Mouse (Mus musculus) hindbrain, embryonic 11.5 days (tissue): ENCODE data around the gene Ppfibp2. TPM values are rescaled to one million over a fixed set of nuclear protein-coding genes. Genes with fewer than 3 reads are reported as not detected.

Experiments
- ATAC-seq: fragments of 200-750 bp; cut with Nextera tagmentation; 2 replicates; pipeline ENCODE4 v1.8.0; 2017; ENCODE audit warnings: mild to moderate bottlenecking, moderate TSS enrichment, moderate library complexity; ENCODE audit not compliant: low FRiP score
- DNase-seq: peaks from one replicate; pipeline ENCODE4 v3.0.0-alpha.2; 2015; ENCODE audit warnings: low spot score
- H3K27ac ChIP-seq: fragments of 300-500 bp; sonication (generic); 2 replicates; pipeline ENCODE4 v1.5.1; 2014; ENCODE audit warnings: mild to moderate bottlenecking, low read depth, low read length
- H3K27me3 ChIP-seq: fragments of 300-500 bp; sonication (generic); 2 replicates; pipeline ENCODE4 v1.6.1; 2014; ENCODE audit warnings: mild to moderate bottlenecking, low read length, moderate library complexity, mixed read lengths; ENCODE audit not compliant: control insufficient read depth, insufficient read depth
- H3K36me3 ChIP-seq: fragments of 300-500 bp; sonication (generic); 2 replicates; pipeline ENCODE4 v1.6.1; 2014; ENCODE audit warnings: mild to moderate bottlenecking, low read length, moderate library complexity, mixed read lengths; ENCODE audit not compliant: control insufficient read depth, insufficient read depth
- H3K4me1 ChIP-seq: fragments of 300-500 bp; sonication (generic); replicated peaks from 2 replicates; pipeline ENCODE4 v1.6.1; 2014; ENCODE audit warnings: low read length, mixed read lengths; ENCODE audit not compliant: control insufficient read depth, insufficient read depth
- H3K4me2 ChIP-seq: fragments of 300-500 bp; sonication (generic); replicated peaks from 2 replicates; pipeline ENCODE4 v1.6.1; 2014; ENCODE audit warnings: mild to moderate bottlenecking, low read depth, low read length
- H3K4me3 ChIP-seq: fragments of 300-500 bp; sonication (generic); 2 replicates; pipeline ENCODE4 v1.5.1; 2014; ENCODE audit warnings: low read depth, low read length
- H3K9ac ChIP-seq: fragments of 300-500 bp; sonication (generic); 2 replicates; pipeline ENCODE4 v1.6.1; 2014; ENCODE audit warnings: low read depth, low read length
- H3K9me3 ChIP-seq: fragments of 300-500 bp; sonication (generic); 2 replicates; pipeline ENCODE4 v1.6.1; 2016; ENCODE audit warnings: low read length; ENCODE audit not compliant: control insufficient read depth
- WGBS: fragments of 180-500 bp; shearing (Covaris S2); extraction: QIAGEN DNeasy Blood & Tissue Kit; methylation state at CpG from one replicate; pipeline ENCODE4 v1.1.7; 2014; 5-methylcytosine and 5-hydroxymethylcytosine counted together
- polyA plus RNA-seq: library from polyadenylated mRNA; unstranded; fragments of >200 nt; fragmentation: Nextera tagmentation; extraction: Ambion mirVana; gene quantifications from 2 replicates; pipeline ENCODE4 v1.2.1, GENCODE M21; 2014

Gene Ppfibp2
- polyA plus RNA-seq, 1 experiment from 2014 or later: 5.1 TPM

DNA sequence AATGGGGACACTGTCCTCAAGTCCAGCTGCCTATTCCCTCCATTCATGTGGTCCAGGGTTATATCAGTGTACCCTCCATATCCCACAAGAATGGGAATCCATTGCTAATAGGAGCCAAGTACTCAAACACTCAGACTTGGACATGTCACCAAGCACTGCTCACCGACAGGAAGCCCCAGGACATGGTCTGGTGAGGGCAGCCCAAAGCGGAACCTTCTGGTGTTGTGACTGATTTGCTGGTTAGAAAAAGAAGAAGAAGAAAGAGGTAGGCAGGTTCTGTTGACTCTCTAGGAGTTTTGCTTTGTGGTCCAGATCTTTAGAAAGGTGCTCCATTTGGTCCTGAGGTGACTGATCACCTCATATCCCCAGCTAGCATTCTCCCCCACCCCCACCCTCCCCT is 161.7 kb downstream of the Ppfibp2 start:
- ATAC-seq (no peak), DNase-seq (no peak)
- Histone ChIP-seq H3K9me3 (no peaks in the 10 kb centered on the region), H3K27me3 (no peaks in the 10 kb centered on the region), H3K9ac (no peak overlapping the region), H3K4me2 (no peak overlapping the region), H3K36me3 (no peaks in the 10 kb centered on the region), H3K4me1 (no peaks in the 10 kb centered on the region), H3K27ac (no peak overlapping the region), H3K4me3 (no peak overlapping the region)
- 86% methylated on average over 2 of the region's 2 CpGs for WGBS

- no peak within 1 kb of the TSS for H3K27ac ChIP-seq
- DNase-seq (peak; percentile 39), ATAC-seq (peak; percentile 73)
- no peak within 1 kb of the TSS for H3K9ac ChIP-seq
- H3K36me3 ChIP-seq: no peaks in the 10 kb centered on the region
- H3K4me2 ChIP-seq: peak within 1 kb of the TSS; percentile 37
- no peaks in the 10 kb centered on the region for H3K27me3 ChIP-seq
- 20% methylated on average over 23 of the region's 23 CpGs for WGBS
- no peaks in the 10 kb centered on the region for H3K4me1 ChIP-seq
- H3K4me3 ChIP-seq: 0 out of 2 replicates have a peak within 1 kb of the TSS, but pooled peaks have one; percentile 6
- H3K9me3 ChIP-seq: no peaks in the 10 kb centered on the region
Measured at GRCm38 (mm10) chr7:107757308-107758151, 162.5 kb downstream of the Ppfibp2 start, which contains the start of gene Cyb5r2. Gene Cyb5r2 (minus strand): TSS chr7:107758032.

DNA sequence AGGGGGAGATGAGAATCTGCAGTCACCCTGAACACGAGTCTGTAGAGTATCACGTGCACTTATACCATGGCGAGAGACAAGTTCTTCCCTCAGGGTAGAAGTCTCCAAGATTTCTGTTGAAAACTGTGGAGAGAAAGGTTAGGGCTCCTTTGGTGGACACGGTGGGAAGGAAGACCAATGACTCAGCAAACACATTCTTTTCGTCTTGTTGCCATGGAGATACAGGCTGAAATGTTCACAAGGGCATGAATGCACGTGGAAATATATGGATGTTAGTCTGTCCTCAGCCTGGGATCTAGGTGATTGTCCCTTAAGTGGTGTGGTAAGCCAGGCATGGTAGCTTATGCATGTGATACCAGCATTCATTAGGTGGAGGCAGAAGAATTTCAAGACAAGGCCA is 175.8 kb downstream of the Ppfibp2 start:
- H3K4me1 ChIP-seq: no peaks in the 10 kb centered on the region
- H3K4me2 ChIP-seq: no peak overlapping the region
- no peaks in the 10 kb centered on the region for H3K27me3 ChIP-seq
- H3K9me3 ChIP-seq: no peaks in the 10 kb centered on the region
- H3K9ac ChIP-seq: no peak overlapping the region
- no peak overlapping the region for H3K4me3 ChIP-seq
- no peaks in the 10 kb centered on the region for H3K36me3 ChIP-seq
- ATAC-seq (no peak), DNase-seq (no peak)
- 53% methylated on average over 6 of the region's 6 CpGs for WGBS
- H3K27ac ChIP-seq: no peak overlapping the region

GRCm38 (mm10) chr7:107778216-107778615 is 183.2 kb downstream of the Ppfibp2 start:
- no peaks in the 10 kb centered on the region for H3K27me3 ChIP-seq
- no peak overlapping the region for H3K4me2 ChIP-seq
- H3K4me1 ChIP-seq: no peaks in the 10 kb centered on the region
- no peaks in the 10 kb centered on the region for H3K9me3 ChIP-seq
- H3K4me3 ChIP-seq: no peak overlapping the region
- H3K9ac ChIP-seq: no peak overlapping the region
- ATAC-seq: no peak
- no peak for DNase-seq
- 93% methylated on average over 1 of the region's 1 CpGs for WGBS
- H3K36me3 ChIP-seq: no peaks in the 10 kb centered on the region
- H3K27ac ChIP-seq: no peak overlapping the region

DNA sequence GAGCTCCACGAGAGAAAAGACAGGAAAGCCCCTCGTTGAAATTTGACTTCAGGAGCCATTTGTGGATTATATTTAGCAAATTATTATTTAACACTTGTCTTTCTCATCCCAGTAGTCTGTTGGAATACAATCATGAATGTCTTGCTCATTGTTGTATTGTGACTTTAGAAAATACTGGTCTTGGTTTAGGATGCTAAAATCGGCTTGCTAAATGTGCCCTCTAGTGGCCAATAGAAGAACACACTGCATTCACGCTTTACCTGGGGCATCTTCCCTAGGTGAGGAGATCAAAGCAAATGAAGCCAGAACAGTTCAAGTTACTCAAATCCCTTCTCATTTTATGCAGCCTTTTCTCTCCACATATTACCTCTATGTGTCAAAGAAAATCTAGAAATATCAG is 184.6 kb downstream of the Ppfibp2 start:
- no peaks in the 10 kb centered on the region for H3K9me3 ChIP-seq
- H3K27me3 ChIP-seq: no peaks in the 10 kb centered on the region
- H3K27ac ChIP-seq: no peak overlapping the region
- 47% methylated on average over 4 of the region's 4 CpGs for WGBS
- DNase-seq (peak; percentile 32), ATAC-seq (no peak)
- H3K4me1 ChIP-seq: no peaks in the 10 kb centered on the region
- no peak overlapping the region for H3K4me2 ChIP-seq
- no peaks in the 10 kb centered on the region for H3K36me3 ChIP-seq
- H3K4me3 ChIP-seq: no peak overlapping the region
- no peak overlapping the region for H3K9ac ChIP-seq

DNA sequence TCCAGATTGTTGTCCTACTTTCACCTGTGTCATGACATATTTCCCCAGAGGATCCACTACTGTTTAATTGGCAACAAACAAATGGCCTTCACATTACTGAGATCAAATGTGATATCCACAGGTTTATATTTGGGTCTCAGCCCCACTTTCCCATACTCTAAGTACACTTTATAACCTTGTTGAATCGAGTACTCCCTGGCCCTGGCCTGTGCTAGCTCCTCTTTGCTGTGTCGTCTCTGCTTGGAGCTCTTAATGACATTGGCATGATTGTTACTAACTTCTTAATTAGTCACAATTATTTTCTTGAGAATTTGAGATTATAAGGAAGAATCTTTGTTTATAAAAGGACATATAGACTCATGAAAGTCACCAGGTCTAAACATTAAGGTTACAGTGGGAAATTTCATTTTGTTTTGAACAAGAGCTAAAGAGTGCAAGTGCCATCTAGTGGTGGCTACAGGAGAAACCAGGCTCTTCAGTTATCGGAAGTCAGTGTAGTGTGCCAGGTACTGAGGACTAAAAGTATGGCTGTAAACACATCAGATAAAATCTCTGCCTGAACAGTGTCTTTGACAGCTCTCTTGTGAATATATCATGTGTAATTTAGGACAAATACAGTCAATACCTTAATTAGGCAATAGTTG is 193.1 kb downstream of the Ppfibp2 start:
- Histone ChIP-seq H3K4me3 (no peak overlapping the region), H3K27me3 (no peaks in the 10 kb centered on the region), H3K27ac (no peak overlapping the region), H3K9ac (no peak overlapping the region), H3K9me3 (no peaks in the 10 kb centered on the region), H3K4me2 (no peak overlapping the region), H3K4me1 (no peaks in the 10 kb centered on the region), H3K36me3 (no peaks in the 10 kb centered on the region)
- DNase-seq (peak; percentile 43), ATAC-seq (peak; percentile 60)
- WGBS: 72% methylated on average over 3 of the region's 3 CpGs

GRCm38 (mm10) chr7:107796500-107796899 is 201.5 kb downstream of the Ppfibp2 start:
- Histone ChIP-seq H3K9ac (no peak overlapping the region), H3K4me1 (no peaks in the 10 kb centered on the region), H3K9me3 (no peaks in the 10 kb centered on the region), H3K4me2 (no peak overlapping the region), H3K4me3 (no peak overlapping the region), H3K27me3 (no peaks in the 10 kb centered on the region), H3K27ac (no peak overlapping the region), H3K36me3 (no peaks in the 10 kb centered on the region)
- ATAC-seq (no peak), DNase-seq (no peak)
- 80% methylated on average over 2 of the region's 2 CpGs for WGBS
